Mouse (Mus musculus) forebrain, embryonic 13.5 days (tissue): ENCODE data around the gene Olfr270. TPM values are rescaled to one million over a fixed set of nuclear protein-coding genes. Genes with fewer than 3 reads are reported as not detected.

ENCODE experiments used
- ATAC-seq: fragments of 200-750 bp; cut with Nextera tagmentation; 2 replicates; pipeline ENCODE4 v1.8.0; 2017
- H3K27ac ChIP-seq: fragments of 300-500 bp; sonication (generic); 2 replicates; pipeline ENCODE4 v1.5.1; 2015; ENCODE audit warnings: inconsistent platforms, mild to moderate bottlenecking, moderate library complexity
- H3K27me3 ChIP-seq: fragments of 300-500 bp; sonication (generic); 2 replicates; pipeline ENCODE4 v1.6.1; 2015; ENCODE audit warnings: mild to moderate bottlenecking, inconsistent platforms
- H3K36me3 ChIP-seq: fragments of 300-500 bp; sonication (generic); 2 replicates; pipeline ENCODE4 v1.6.1; 2015; ENCODE audit warnings: mild to moderate bottlenecking, inconsistent platforms; ENCODE audit not compliant: poor library complexity, severe bottlenecking
- H3K4me1 ChIP-seq: fragments of 300-500 bp; sonication (generic); 2 replicates; pipeline ENCODE4 v1.6.1; 2015; ENCODE audit warnings: inconsistent platforms
- H3K4me2 ChIP-seq: fragments of 300-500 bp; sonication (generic); 2 replicates; pipeline ENCODE4 v1.6.1; 2015; ENCODE audit warnings: inconsistent platforms, mild to moderate bottlenecking, moderate library complexity
- H3K4me3 ChIP-seq: fragments of 300-500 bp; sonication (generic); 2 replicates; pipeline ENCODE4 v1.5.1; 2015; ENCODE audit warnings: mild to moderate bottlenecking, inconsistent platforms
- H3K9ac ChIP-seq: fragments of 300-500 bp; sonication (generic); 2 replicates; pipeline ENCODE4 v1.6.1; 2015; ENCODE audit warnings: mild to moderate bottlenecking, inconsistent platforms
- H3K9me3 ChIP-seq: fragments of 300-500 bp; sonication (generic); replicated peaks from 2 replicates; pipeline ENCODE4 v1.6.1; 2016; ENCODE audit warnings: inconsistent platforms
- WGBS: fragments of 180-500 bp; shearing (Covaris S2); methylation state at CpG from one replicate; pipeline ENCODE4 v1.1.7; 2015; 5-methylcytosine and 5-hydroxymethylcytosine counted together
- polyA plus RNA-seq: library from polyadenylated mRNA; unstranded; fragments of >200 nt; fragmentation: Nextera tagmentation; extraction: Ambion mirVana; gene quantifications from 2 replicates; pipeline ENCODE4 v1.2.1, GENCODE M21; 2015

The Olfr270 gene
- polyA plus RNA-seq, 1 experiment from 2014 or later, result not detected

DNA sequence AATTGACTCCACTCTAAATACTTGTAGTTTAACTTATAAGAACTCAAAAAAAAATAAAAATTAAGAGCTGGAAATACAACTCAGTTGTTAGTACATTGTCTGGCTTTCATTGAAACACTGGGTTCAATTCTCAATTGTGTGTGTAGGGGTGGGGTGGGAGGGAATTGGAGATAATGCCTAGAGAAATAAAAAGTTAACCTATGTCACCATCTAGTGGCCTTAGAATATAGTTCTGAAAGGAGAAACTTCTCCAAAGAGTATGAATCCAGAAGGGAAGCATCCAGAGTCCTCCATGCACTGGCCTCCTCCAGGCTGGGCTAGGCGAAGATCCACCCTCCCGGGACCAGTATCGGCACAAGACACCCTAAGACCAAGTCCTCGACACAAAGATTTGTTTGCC, 44.8 kb downstream of the Olfr270 start:
- no peak for ATAC-seq
- Histone ChIP-seq H3K9me3 (no peaks in the 10 kb centered on the region), H3K27ac (no peak overlapping the region), H3K4me2 (no peak overlapping the region), H3K9ac (no peak overlapping the region), H3K27me3 (no peaks in the 10 kb centered on the region), H3K36me3 (0 out of 2 replicates have a peak, but pooled peaks cover 2% of the 10 kb centered on the region), H3K4me1 (no peaks in the 10 kb centered on the region), H3K4me3 (no peak overlapping the region)
- WGBS, result 77% methylated on average over 4 of the region's 4 CpGs

DNA sequence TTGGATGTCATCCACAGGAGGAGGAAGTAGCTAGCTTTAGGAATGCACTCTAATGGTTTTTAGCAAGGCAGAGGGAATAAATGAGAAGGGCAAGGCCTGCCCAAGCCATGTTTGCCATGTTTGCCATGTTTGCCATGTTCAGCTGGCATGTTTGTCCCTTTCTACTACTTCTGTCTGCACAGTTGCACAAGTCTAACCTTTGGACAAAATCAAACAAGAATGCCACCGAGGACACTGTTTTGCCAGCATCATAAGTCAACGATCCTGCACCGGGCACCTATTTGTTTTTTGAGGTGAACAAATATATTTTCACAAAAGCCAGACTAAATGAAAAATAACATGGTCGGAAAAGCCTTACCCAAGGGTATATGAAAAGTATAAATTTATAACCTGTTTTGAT, 45.5 kb downstream of the Olfr270 start:
- H3K4me2 ChIP-seq, result no peak overlapping the region
- 95% methylated on average over 4 of the region's 4 CpGs for WGBS
- H3K27ac ChIP-seq, result no peak overlapping the region
- ATAC-seq, result no peak
- no peaks in the 10 kb centered on the region for H3K4me1 ChIP-seq
- peaks cover 7% of the 10 kb centered on the region for H3K36me3 ChIP-seq
- H3K27me3 ChIP-seq, result no peaks in the 10 kb centered on the region
- H3K4me3 ChIP-seq, result no peak overlapping the region
- H3K9ac ChIP-seq, result no peak overlapping the region
- H3K9me3 ChIP-seq, result no peaks in the 10 kb centered on the region

DNA sequence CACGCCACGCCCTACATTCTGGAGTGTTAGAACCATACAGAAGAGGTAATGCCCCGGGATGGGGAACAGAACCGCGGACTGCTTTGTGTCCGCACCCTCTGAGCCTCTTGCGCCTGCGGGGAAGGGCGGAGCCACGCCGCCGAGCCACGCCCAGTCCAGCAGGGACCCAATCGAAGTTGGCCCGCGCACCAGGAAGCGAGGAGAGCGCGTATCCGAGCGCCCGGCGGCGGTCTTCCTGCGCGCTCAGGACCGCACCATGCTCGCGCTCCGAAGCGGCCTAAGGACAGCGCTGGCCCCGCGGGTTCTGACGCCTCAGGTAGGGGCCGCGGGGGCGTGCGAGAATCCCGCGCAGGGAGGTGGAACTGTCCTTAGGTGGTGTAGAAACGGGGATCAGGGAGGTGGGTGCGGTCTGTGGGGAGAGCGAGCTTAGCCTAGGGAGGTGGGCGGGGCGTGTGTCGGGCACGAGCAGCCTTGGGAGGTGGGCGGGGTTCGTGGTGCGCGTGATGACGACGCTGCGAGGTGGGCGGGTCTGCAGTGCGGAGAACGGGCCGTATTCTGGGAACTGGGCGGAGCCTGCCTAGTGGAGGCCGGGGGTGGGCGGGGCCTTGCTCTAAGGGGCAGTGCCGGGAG, 47.5 kb downstream of the Olfr270 start, which contains the start of gene Nipsnap3b:
Gene Nipsnap3b (plus strand): TSS at position 149 of the 630 bp plus-strand sequence.
- peak within 1 kb of the TSS; percentile 72 for H3K9ac ChIP-seq
- H3K4me1 ChIP-seq, result no peaks in the 10 kb centered on the region
- peaks cover 9% of the 10 kb centered on the region for H3K9me3 ChIP-seq
- H3K27ac ChIP-seq, result peak within 1 kb of the TSS; percentile 78
- under 1% methylated on average over 62 of the region's 63 CpGs for WGBS
- peaks cover 23% of the 10 kb centered on the region for H3K36me3 ChIP-seq
- no peaks in the 10 kb centered on the region for H3K27me3 ChIP-seq
- peak within 1 kb of the TSS; percentile 73 for H3K4me3 ChIP-seq
- peak within 1 kb of the TSS; percentile 64 for H3K4me2 ChIP-seq
- peak; percentile 96 for ATAC-seq

DNA sequence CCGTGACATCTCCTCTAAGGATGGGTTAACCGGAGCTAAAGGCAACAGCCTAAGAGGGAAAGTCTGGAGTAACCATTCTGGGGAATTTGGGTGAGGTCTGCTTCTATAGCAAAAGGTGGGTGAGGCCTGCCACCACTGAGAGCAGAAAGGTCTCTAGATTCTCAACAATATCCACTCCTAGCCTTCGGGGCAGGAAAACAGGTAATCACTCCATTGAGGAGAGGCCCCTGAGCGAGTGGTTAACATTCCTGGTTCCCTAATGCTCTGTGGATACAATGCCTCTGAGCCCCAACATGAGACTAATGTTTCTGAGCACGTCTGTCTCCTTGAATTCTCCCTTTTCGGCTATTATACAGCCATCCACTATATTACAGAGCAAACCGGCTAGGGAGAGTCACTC, 50.1 kb downstream of the Olfr270 start:
- 93% methylated on average over 7 of the region's 7 CpGs for WGBS
- Histone ChIP-seq H3K4me1 (no peaks in the 10 kb centered on the region), H3K4me3 (no peak overlapping the region), H3K27ac (no peak overlapping the region), H3K9me3 (peaks cover 12% of the 10 kb centered on the region), H3K4me2 (no peak overlapping the region), H3K9ac (no peak overlapping the region), H3K36me3 (peaks cover 42% of the 10 kb centered on the region), H3K27me3 (no peaks in the 10 kb centered on the region)
- no peak for ATAC-seq

DNA sequence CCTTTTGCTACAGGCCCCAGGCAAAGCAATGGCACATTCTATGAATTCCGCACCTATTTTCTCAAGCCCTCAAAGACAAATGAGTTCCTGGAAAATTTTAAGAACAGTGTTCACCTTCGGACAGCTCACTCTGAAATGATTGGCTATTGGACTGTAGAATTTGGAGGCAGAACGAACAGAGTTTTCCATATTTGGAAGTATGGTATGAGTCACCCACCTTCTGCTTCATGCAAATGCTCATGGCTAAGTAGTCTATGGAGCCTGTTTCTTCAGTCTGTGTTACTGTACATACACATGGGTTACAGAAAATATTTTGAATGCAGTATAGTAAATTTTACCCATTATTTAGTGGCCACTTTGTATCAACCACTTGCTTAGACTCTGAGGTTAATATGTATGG, 50.7 kb downstream of the Olfr270 start:
- Histone ChIP-seq H3K36me3 (peaks cover 48% of the 10 kb centered on the region), H3K4me3 (no peak overlapping the region), H3K27me3 (no peaks in the 10 kb centered on the region), H3K27ac (no peak overlapping the region), H3K4me2 (no peak overlapping the region), H3K9ac (no peak overlapping the region), H3K9me3 (peaks cover 12% of the 10 kb centered on the region), H3K4me1 (no peaks in the 10 kb centered on the region)
- WGBS, result 97% methylated on average over 3 of the region's 3 CpGs
- no peak for ATAC-seq

DNA sequence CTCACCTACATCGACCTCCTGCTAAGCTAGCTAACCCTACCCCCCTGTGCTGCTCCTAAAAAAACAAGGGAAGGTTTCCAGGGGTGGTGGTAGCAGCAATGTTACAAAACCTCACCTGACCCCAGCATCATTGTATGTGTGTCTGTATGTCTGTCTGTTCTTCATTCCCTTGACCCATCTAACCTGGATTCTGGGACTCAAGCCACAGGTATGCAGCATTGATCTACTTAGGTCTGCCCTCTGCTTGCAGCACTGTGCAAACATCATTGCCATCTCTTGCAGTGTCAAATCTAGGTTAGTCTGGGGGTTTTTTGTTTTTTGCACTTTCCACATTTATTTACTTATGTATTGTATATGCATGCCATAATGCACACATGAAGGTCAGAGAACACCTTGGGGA, 54.0 kb downstream of the Olfr270 start:
- no peak for ATAC-seq
- Histone ChIP-seq H3K36me3 (peaks cover 71% of the 10 kb centered on the region), H3K4me3 (no peak overlapping the region), H3K27me3 (no peaks in the 10 kb centered on the region), H3K4me2 (no peak overlapping the region), H3K27ac (no peak overlapping the region), H3K9ac (no peak overlapping the region), H3K9me3 (peaks cover 12% of the 10 kb centered on the region), H3K4me1 (no peaks in the 10 kb centered on the region)
- 94% methylated on average over 1 of the region's 1 CpGs for WGBS

Other genes with a start within 250 kb of the Olfr270 start
- not detected in 2 replicates for gene Olfr275, start 149.9 kb upstream of the Olfr270 start, polyA plus RNA-seq
- gene Olfr273, start 105.3 kb upstream of the Olfr270 start, polyA plus RNA-seq, result not detected in 2 replicates
- not detected in 2 replicates for gene Olfr272, start 45.4 kb upstream of the Olfr270 start, polyA plus RNA-seq
- gene Nipsnap3a, start 24.7 kb downstream of the Olfr270 start, polyA plus RNA-seq, result not detected in 2 replicates
- gene Nipsnap3b, start 47.3 kb downstream of the Olfr270 start, polyA plus RNA-seq, result 131 and 134 TPM in 2 replicates
- gene Abca1, start 195.3 kb downstream of the Olfr270 start, polyA plus RNA-seq, result 6.1 and 6.7 TPM in 2 replicates